Mouse (Mus musculus) layer of hippocampus, postnatal 36 days (tissue): Measurements from ENCODE around the gene Tsga10. TPM values are rescaled to one million over a fixed set of nuclear protein-coding genes. Genes with fewer than 3 reads are reported as not detected.
"Not testable (repeated sequence)": the region's sequence is repeated elsewhere in the genome, so short reads cannot be mapped to it uniquely, and the experiment has no call there.

ENCODE experiments used
- DNase-seq, 2 experiments: peaks; one replicate each; pipeline ENCODE4 v3.0.0; 2022
- total RNA-seq, 2 experiments: library from RNA; stranded (reverse); gene quantifications; 2 replicates each; pipeline ENCODE4 v1.2.3; 2021

Gene Tsga10
- total RNA-seq, 2 experiments from 2014 or later, result 29.5 to 33.9 TPM

- DNase-seq, result peak; percentile 99 to 100
Measured at GRCm38 (mm10) chr1:37864511-37865400, 1.5 kb downstream of the Tsga10 start.

- peak; percentile 41 for DNase-seq
Measured at GRCm38 (mm10) chr1:37850696-37851095, 15.5 kb downstream of the Tsga10 start.

- DNase-seq, result no peak
Measured at GRCm38 (mm10) chr1:37846878-37847277, 19.4 kb downstream of the Tsga10 start.

GRCm38 (mm10) chr1:37831681-37832080 is 34.5 kb downstream of the Tsga10 start:
- no peak for DNase-seq

- DNase-seq, result not testable (repeated sequence)
Measured at GRCm38 (mm10) chr1:37802291-37802690, 63.9 kb downstream of the Tsga10 start.

GRCm38 (mm10) chr1:37800298-37800697 is 65.9 kb downstream of the Tsga10 start:
- no peak for DNase-seq

GRCm38 (mm10) chr1:37799505-37799904 is 66.7 kb downstream of the Tsga10 start:
- no peak for DNase-seq

GRCm38 (mm10) chr1:37759407-37759806 is 106.8 kb downstream of the Tsga10 start:
- no peak for DNase-seq

- DNase-seq, result peak in 1 of 2 experiments; percentile 37
Measured at GRCm38 (mm10) chr1:37744650-37745259, 121.5 kb downstream of the Tsga10 start.

GRCm38 (mm10) chr1:37742602-37743270 is 123.5 kb downstream of the Tsga10 start:
- DNase-seq, result no peak

GRCm38 (mm10) chr1:37742126-37742525 is 124.1 kb downstream of the Tsga10 start:
- DNase-seq, result no peak

GRCm38 (mm10) chr1:37740161-37740802 is 125.9 kb downstream of the Tsga10 start:
- no peak for DNase-seq

GRCm38 (mm10) chr1:37738895-37739294 is 127.3 kb downstream of the Tsga10 start:
- DNase-seq, result no peak

- no peak for DNase-seq
Measured at GRCm38 (mm10) chr1:37737045-37737444, 129.2 kb downstream of the Tsga10 start.

GRCm38 (mm10) chr1:37735932-37736331 is 130.3 kb downstream of the Tsga10 start:
- no peak for DNase-seq

GRCm38 (mm10) chr1:37734841-37735240 is 131.4 kb downstream of the Tsga10 start:
- no peak for DNase-seq

GRCm38 (mm10) chr1:37729353-37729752 is 136.9 kb downstream of the Tsga10 start:
- DNase-seq, result no peak

- no peak for DNase-seq
Measured at GRCm38 (mm10) chr1:37728053-37728452, 138.2 kb downstream of the Tsga10 start.

- DNase-seq, result no peak
Measured at GRCm38 (mm10) chr1:37727186-37727585, 139.0 kb downstream of the Tsga10 start.

- DNase-seq, result no peak
Measured at GRCm38 (mm10) chr1:37726426-37726825, 139.8 kb downstream of the Tsga10 start.

- DNase-seq, result peak in 1 of 2 experiments; percentile 57
Measured at GRCm38 (mm10) chr1:37725880-37726279, 140.3 kb downstream of the Tsga10 start.

- DNase-seq, result no peak
Measured at GRCm38 (mm10) chr1:37721092-37721491, 145.1 kb downstream of the Tsga10 start.
